Mouse (Mus musculus) liver, embryonic 16.5 days (tissue): ENCODE results near the gene Dusp10. TPM values are rescaled to one million over a fixed set of nuclear protein-coding genes. Genes with fewer than 3 reads are reported as not detected.

Experiments used
- ATAC-seq: fragments of 200-750 bp; cut with Nextera tagmentation; 2 replicates; pipeline ENCODE4 v1.8.0; 2017; ENCODE audit warnings: low read depth, mild to moderate bottlenecking, moderate number of reproducible peaks, moderate library complexity
- H3K27ac ChIP-seq: fragments of 300-500 bp; sonication (generic); 2 replicates; pipeline ENCODE4 v1.5.1; 2014; ENCODE audit warnings: mild to moderate bottlenecking, low read length
- H3K27me3 ChIP-seq: fragments of 300-500 bp; sonication (generic); 2 replicates; pipeline ENCODE4 v1.6.1; 2014; ENCODE audit warnings: low read depth, low read length, mixed read lengths; ENCODE audit not compliant: control insufficient read depth, insufficient read depth
- H3K36me3 ChIP-seq: fragments of 300-500 bp; sonication (generic); 2 replicates; pipeline ENCODE4 v1.6.1; 2014; ENCODE audit warnings: mild to moderate bottlenecking; ENCODE audit not compliant: control insufficient read depth, insufficient read depth
- H3K4me1 ChIP-seq: fragments of 300-500 bp; sonication (generic); 2 replicates; pipeline ENCODE4 v1.6.1; 2014; ENCODE audit warnings: low read depth, low read length, mixed read lengths; ENCODE audit not compliant: control insufficient read depth
- H3K4me2 ChIP-seq: fragments of 300-500 bp; sonication (generic); 2 replicates; pipeline ENCODE4 v1.6.1; 2014; ENCODE audit warnings: low read depth, low read length, mixed read lengths
- H3K4me3 ChIP-seq: fragments of 300-500 bp; sonication (generic); 2 replicates; pipeline ENCODE4 v1.5.1; 2014; ENCODE audit warnings: low read depth, mild to moderate bottlenecking, low read length
- H3K9ac ChIP-seq: fragments of 300-500 bp; sonication (generic); 2 replicates; pipeline ENCODE4 v1.6.1; 2014; ENCODE audit warnings: low read depth, low read length
- H3K9me3 ChIP-seq: fragments of 300-500 bp; sonication (generic); replicated peaks from 2 replicates; pipeline ENCODE4 v1.6.1; 2016; ENCODE audit warnings: low read length; ENCODE audit not compliant: control insufficient read depth
- WGBS: fragments of 180-500 bp; shearing (Covaris S2); extraction: QIAGEN DNeasy Blood & Tissue Kit; methylation state at CpG from one replicate; pipeline ENCODE4 v1.1.7; 2014; ENCODE audit not compliant: insufficient replicate concordance; 5-methylcytosine and 5-hydroxymethylcytosine counted together
- polyA plus RNA-seq: library from polyadenylated mRNA; unstranded; fragments of >200 nt; fragmentation: Nextera tagmentation; extraction: Ambion mirVana; gene quantifications from 2 replicates; pipeline ENCODE4 v1.2.1, GENCODE M21; 2015

The Dusp10 gene
- polyA plus RNA-seq, 1 experiment from 2014 or later, result 2.9 TPM

DNA sequence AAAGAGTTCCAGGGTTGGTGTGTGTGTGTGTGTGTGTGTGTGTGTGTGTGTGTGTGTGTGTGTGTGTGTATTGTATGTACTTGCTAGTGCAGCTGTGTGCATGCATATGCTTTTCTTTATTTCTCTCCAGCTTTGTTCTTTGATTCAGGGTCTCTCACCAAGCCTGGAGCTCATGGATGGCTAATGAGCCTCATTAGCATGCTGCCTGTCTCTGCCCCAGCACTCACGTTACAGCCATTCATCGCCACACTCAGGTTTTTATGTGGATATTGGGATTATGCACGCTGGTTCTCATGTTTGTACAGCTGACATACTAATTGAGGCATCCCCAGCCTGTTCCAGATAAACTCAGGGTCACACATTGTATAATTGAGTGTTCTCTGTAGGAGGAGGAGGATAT, 81.8 kb downstream of the Dusp10 start:
- Histone ChIP-seq H3K36me3 (no peaks in the 10 kb centered on the region), H3K27me3 (no peaks in the 10 kb centered on the region), H3K9me3 (no peaks in the 10 kb centered on the region), H3K27ac (no peak overlapping the region), H3K9ac (no peak overlapping the region), H3K4me2 (no peak overlapping the region), H3K4me3 (no peak overlapping the region), H3K4me1 (no peaks in the 10 kb centered on the region)
- WGBS, result 64% methylated on average over 3 of the region's 3 CpGs
- ATAC-seq, result no peak

DNA sequence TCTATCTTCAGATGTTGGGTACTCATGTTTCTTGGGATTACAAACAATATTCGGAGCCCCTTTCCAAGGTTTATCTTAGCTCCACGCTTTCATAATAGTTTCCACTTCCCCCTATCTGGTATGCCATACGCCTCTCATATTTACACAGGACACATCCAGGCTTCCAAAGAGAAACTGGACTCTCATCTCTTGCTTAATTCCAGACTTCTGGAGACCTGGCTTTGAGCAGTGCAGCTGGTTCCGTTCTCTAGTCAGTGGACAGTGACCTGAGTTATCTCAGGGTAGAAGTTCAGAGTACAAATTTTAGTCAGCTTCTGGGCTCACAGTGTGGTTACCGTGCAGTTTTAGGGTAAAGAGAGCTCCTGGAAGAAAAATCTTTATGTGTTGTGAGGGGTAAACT, 87.3 kb downstream of the Dusp10 start:
- no peak overlapping the region for H3K4me2 ChIP-seq
- no peaks in the 10 kb centered on the region for H3K9me3 ChIP-seq
- 52% methylated on average over 5 of the region's 5 CpGs for WGBS
- H3K27ac ChIP-seq, result peak overlapping the region; percentile 54
- no peak overlapping the region for H3K9ac ChIP-seq
- no peaks in the 10 kb centered on the region for H3K27me3 ChIP-seq
- peaks cover 3% of the 10 kb centered on the region for H3K4me1 ChIP-seq
- H3K36me3 ChIP-seq, result no peaks in the 10 kb centered on the region
- no peak overlapping the region for H3K4me3 ChIP-seq
- peak; percentile 86 for ATAC-seq

DNA sequence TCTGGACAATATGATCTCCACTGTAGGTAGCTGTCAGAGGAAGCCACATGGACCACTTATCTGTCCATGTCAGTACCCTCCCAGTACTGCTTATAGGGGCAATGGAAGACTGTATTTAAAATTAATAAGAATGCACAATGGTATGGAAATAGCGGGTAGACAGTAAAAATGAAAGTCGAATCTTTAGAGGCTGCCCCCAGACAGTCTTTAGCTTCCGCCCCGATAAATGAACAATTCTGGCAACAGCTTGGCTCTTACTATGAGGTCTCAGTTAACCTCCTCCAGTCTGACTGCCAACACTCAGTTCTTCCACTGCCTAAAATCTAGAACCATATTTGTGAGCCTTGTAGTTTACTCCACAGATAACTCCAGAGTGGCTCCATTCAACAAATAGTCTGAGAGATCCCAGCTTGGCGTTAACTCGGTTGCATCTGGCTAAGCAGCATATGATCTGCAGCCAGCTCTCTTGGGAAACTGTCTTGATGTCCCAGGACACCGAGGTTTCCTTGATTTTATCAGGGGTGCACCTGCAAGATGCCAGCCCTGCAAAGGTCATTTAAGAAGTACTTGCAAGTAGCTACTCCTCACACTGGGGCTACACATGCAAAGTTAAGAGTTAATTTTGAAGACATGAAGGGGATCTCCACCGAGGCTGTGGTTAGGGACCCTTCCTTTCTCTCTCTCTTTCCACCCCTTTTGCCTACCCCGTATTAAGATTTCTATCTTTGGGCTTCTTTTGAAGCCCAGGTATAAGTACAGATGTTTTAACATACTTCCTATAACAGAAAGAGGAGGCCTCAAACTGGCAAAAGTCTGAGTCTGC, 88.0 kb downstream of the Dusp10 start:
- peak overlapping the region; percentile 54 for H3K27ac ChIP-seq
- WGBS, result 62% methylated on average over 9 of the region's 9 CpGs
- ATAC-seq, result no peak

DNA sequence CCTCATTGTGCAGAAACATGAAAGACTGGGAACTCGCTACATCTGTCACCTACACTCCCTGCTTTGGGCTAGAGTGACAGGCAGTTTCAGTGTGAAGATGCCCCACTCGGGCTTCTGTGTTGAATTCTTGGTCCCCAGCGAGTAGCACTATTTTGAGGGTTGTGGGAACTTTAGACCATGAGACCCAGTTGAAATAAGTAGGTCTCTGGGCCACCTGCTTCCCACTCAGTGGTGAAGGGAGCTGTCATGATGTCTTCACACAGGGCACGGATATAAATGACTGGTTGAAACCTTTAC, 88.6 kb downstream of the Dusp10 start:
- WGBS, result 44% methylated on average over 4 of the region's 4 CpGs
- Histone ChIP-seq H3K9me3 (no peaks in the 10 kb centered on the region), H3K9ac (no peak overlapping the region), H3K27ac (no peak overlapping the region), H3K36me3 (no peaks in the 10 kb centered on the region), H3K27me3 (no peaks in the 10 kb centered on the region), H3K4me1 (peaks cover 3% of the 10 kb centered on the region), H3K4me3 (no peak overlapping the region), H3K4me2 (no peak overlapping the region)
- no peak for ATAC-seq

More for the DNA sequence above, 88.0 kb downstream of the Dusp10 start:
- no peak overlapping the region for H3K9ac ChIP-seq
- H3K27me3 ChIP-seq, result no peaks in the 10 kb centered on the region
- peaks cover 3% of the 10 kb centered on the region for H3K4me1 ChIP-seq
- no peak overlapping the region for H3K4me2 ChIP-seq
- no peaks in the 10 kb centered on the region for H3K36me3 ChIP-seq
- no peaks in the 10 kb centered on the region for H3K9me3 ChIP-seq
- no peak overlapping the region for H3K4me3 ChIP-seq

DNA sequence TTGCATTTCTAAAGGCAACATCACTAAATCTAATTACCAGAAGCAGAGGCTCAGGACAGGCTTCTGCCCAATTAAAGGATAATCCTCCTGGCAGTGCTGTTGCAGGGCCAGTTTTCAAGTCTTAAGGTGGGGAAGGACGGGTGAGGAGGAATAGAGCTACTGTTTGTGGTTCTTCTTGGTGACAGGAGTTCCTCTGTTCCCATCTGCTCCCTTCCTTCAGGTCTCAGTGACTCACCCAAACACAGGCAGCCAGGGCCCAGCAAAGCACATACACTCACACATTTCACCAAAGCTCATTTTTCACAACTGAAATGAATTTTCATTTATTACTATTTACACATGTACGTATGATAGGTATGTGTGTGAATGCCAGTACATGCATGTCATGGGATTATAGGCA, 93.7 kb downstream of the Dusp10 start:
- 52% methylated on average over 2 of the region's 2 CpGs for WGBS
- no peaks in the 10 kb centered on the region for H3K9me3 ChIP-seq
- H3K27me3 ChIP-seq, result no peaks in the 10 kb centered on the region
- H3K9ac ChIP-seq, result no peak overlapping the region
- no peak for ATAC-seq
- no peak overlapping the region for H3K4me3 ChIP-seq
- no peaks in the 10 kb centered on the region for H3K36me3 ChIP-seq
- H3K27ac ChIP-seq, result no peak overlapping the region
- H3K4me1 ChIP-seq, result no peaks in the 10 kb centered on the region
- no peak overlapping the region for H3K4me2 ChIP-seq

DNA sequence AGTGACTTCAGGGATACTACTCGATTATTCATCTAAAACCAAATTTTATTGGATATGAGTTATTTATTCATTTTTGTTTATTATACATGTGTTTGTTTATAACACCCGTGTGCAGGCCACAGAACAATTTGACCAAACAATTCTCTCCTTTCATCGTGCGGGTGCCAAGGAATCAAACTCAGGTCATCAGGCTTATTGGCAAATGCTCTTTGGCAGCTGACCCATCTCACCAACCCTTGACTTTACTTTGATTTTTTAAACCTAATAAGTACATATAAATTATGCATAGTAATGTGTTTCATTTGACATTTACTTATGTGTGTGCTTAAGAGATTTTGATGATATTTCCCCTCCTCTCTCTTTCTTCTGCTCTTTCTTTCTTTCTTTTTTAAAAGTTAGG, 94.3 kb downstream of the Dusp10 start:
- no peak for ATAC-seq
- Histone ChIP-seq H3K4me3 (no peak overlapping the region), H3K9ac (no peak overlapping the region), H3K4me2 (no peak overlapping the region), H3K27ac (no peak overlapping the region), H3K4me1 (no peaks in the 10 kb centered on the region), H3K27me3 (no peaks in the 10 kb centered on the region), H3K9me3 (no peaks in the 10 kb centered on the region), H3K36me3 (no peaks in the 10 kb centered on the region)
- 65% methylated on average over 4 of the region's 4 CpGs for WGBS

DNA sequence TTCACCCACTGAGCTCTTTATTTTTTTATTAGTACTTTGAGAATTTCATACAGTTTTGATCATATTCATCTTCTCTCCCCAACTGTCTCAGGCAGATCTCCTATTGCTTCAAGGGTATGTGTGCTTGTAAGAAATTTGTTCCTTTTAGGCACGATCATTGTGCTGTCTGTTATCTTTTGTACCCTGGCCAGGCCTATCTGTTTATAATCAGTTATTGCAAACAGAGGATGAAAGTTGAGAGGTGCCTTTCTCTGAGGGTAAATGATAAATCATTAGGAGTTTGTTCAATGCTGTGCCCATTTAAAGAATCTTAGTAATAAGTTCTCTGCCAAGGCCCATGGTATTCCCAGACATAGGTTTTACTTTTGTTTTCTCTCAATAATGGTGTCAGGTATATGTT, 95.2 kb downstream of the Dusp10 start:
- no peak overlapping the region for H3K9ac ChIP-seq
- no peaks in the 10 kb centered on the region for H3K4me1 ChIP-seq

DNA sequence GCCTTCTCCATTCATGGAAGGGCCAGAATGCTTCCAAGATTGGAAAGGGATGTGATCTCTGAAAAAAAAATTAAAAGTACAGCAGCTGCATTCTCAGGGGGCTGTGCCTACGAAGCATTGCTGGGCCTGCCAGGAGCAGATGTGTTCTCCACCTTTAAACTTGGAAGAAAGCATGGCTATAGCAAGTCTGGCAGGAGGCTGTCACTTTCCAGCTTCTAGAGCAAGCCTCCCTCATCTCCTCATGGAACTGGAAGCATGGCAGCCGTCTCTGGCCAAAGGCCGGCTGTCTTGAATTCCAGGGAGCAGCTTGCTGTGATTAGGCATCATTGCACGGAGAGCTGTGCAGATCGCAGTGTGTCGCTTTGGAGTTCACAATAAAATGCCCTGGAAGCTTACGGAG, 104.5 kb downstream of the Dusp10 start:
- H3K27ac ChIP-seq, result no peak overlapping the region
- H3K27me3 ChIP-seq, result no peaks in the 10 kb centered on the region
- WGBS, result 67% methylated on average over 7 of the region's 7 CpGs
- H3K4me3 ChIP-seq, result no peak overlapping the region
- no peaks in the 10 kb centered on the region for H3K36me3 ChIP-seq
- no peaks in the 10 kb centered on the region for H3K9me3 ChIP-seq
- no peak overlapping the region for H3K4me2 ChIP-seq
- no peaks in the 10 kb centered on the region for H3K4me1 ChIP-seq
- H3K9ac ChIP-seq, result no peak overlapping the region
- no peak for ATAC-seq

More for the DNA sequence above, 95.2 kb downstream of the Dusp10 start:
- no peak for ATAC-seq
- H3K27ac ChIP-seq, result no peak overlapping the region
- no peaks in the 10 kb centered on the region for H3K36me3 ChIP-seq
- 41% methylated on average over 1 of the region's 1 CpGs for WGBS
- H3K9me3 ChIP-seq, result no peaks in the 10 kb centered on the region
- H3K4me3 ChIP-seq, result no peak overlapping the region
- H3K27me3 ChIP-seq, result no peaks in the 10 kb centered on the region
- H3K4me2 ChIP-seq, result no peak overlapping the region

DNA sequence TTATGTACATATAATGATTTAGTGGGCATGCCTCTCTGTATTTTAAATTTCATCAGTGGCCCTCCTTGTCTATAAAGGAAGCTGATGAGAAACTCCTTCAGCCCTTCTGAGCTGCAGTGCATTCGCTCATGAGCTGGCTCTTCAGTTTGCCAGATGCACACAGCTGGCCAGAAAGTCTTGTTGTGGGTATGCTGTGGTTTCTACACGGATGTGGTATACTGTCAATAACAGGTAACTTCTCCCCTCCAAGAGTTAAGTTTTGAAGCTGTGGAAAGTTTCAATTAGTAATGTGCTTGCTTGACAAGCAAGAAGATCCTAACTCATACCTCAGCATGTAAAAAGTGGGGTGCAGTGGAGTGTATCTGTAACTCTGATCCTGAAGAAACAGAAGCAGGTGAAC, 104.9 kb downstream of the Dusp10 start:
- Histone ChIP-seq H3K4me2 (no peak overlapping the region), H3K4me3 (no peak overlapping the region), H3K9ac (no peak overlapping the region), H3K27ac (no peak overlapping the region), H3K4me1 (no peaks in the 10 kb centered on the region), H3K27me3 (no peaks in the 10 kb centered on the region), H3K9me3 (no peaks in the 10 kb centered on the region), H3K36me3 (no peaks in the 10 kb centered on the region)
- 47% methylated on average over 2 of the region's 2 CpGs for WGBS
- ATAC-seq, result no peak
